Mouse (Mus musculus): ENCODE results near the gene Mpc1. TPM values are rescaled to one million over a fixed set of nuclear protein-coding genes. Genes with fewer than 3 reads are reported as not detected.

The Mpc1 gene
- polyA plus RNA-seq, 1 experiment from 2014 or later, result 317 TPM

DNA sequence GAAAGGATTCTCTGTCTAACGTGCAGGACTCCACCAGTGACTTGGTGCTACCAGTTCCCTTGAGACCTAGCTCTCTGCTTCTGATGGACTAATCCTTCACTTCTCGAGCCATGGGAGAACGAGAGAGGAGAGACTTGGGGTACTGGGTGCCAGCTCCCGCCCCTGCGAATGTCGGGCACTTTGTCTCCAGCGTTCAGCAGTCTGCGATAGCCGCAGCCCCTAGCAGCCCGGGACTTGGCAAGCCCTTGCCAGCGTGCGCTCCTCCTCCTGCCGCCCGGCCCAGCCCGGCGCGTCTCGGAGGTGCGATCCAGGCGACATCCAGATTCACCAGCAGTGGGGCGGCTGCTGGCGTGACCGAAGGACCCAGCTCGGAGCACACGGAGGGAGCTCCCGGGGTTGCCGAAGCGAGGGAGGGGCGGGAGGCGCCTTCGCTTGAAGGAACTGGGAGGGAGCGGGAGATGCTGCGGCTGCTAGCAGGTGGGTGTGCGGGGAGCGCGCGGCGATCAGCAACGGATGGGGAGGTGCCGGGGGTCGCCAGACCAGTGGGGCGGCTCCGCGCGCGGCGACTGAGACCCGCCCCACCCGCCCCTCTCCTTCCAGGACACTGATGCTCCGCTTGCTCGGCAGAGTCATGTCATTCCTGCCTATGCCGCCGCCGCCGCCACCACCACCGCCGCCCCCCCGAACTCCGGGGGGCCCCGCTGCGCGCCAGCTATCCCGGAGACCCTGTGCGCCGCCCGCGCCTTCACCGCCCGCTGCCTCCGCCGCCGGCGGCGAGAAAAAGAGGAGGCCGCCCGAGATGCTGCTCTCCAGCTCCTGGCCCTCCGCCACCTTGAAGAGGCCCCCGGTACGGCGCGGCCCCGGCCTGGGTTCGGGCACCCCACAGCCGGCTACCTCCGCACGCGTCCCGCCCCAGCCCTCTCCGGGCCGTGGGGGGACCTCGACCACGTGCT, 58.0 kb downstream of the Mpc1 start:
- Histone ChIP-seq H3K27me3 (peaks cover 33% of the 10 kb centered on the region), H3K36me3 (no peaks in the 10 kb centered on the region), H3K27ac (replicated peaks) (peak overlapping the region; percentile 86), H3K9me3 (no peaks in the 10 kb centered on the region), H3K4me3 (peak overlapping the region; percentile 73), H3K9ac (peak overlapping the region; percentile 94), H3K4me1 (replicated peaks) (peaks cover 43% of the 10 kb centered on the region), H3K4me2 (peak overlapping the region; percentile 98)
- peak; percentile 87 for ATAC-seq (ENCODE audit: low read depth)
- 1% methylated on average over 79 of the region's 92 CpGs for WGBS

DNA sequence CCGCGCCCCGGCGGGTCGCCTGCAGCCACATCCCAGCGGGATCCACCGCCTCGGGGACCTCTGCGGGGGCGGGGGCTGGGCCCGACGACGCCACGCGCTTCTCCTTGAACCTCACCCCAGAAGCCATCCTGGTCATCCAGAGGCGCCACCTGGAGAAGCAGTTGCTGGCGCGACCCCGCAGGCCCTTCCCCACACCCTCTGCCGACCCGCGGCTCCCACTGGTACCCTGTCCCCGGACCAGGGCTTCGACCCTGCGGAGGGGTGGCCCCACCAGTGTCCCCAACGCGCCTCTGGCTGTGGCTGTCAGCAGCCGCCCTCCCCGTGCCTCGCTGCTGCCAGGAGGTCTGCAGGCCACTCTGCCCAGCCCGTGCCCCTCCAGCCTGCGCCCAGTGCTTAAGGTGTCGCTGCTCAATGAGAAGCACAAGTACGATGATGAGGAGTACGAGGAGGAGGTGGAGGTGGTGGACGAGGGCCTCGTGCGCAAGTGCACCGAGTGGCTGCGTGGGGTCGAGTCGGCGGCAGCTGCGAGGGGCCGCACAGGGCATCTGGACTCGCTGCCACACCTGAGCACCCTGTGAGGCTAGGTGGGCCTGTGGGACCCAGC, 58.8 kb downstream of the Mpc1 start:
- Histone ChIP-seq H3K27me3 (peaks cover 33% of the 10 kb centered on the region), H3K4me2 (peak overlapping the region; percentile 98), H3K27ac (replicated peaks) (peak overlapping the region; percentile 86), H3K4me3 (peak overlapping the region; percentile 73), H3K9me3 (no peaks in the 10 kb centered on the region), H3K4me1 (replicated peaks) (peaks cover 43% of the 10 kb centered on the region), H3K9ac (peak overlapping the region; percentile 94), H3K36me3 (no peaks in the 10 kb centered on the region)
- 9% methylated on average over 46 of the region's 46 CpGs for WGBS
- peak; percentile 38 for ATAC-seq (ENCODE audit: low read depth)

DNA sequence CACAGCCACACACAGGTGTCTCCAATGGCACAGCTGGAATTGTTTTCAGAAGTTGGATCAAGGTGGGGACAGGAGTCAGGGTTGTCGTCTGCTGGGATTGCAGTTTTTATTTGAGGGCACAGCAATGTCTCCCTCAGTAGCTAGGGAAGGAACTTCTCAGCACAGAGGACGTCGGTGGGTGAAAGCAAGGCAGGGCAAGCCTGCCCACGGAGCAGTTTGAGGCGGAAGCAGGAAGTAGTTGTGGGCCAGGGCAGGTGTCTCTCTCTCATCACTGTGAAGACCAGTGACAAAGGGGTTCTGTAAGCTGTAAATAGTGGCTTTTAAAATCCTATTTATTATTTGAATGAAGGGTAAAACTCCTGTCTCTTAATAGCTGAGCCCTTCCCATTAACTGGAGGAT, 60.0 kb downstream of the Mpc1 start:
- no peak for ATAC-seq (ENCODE audit: low read depth)
- Histone ChIP-seq H3K27ac (replicated peaks) (no peak overlapping the region), H3K4me2 (peak overlapping the region; percentile 98), H3K36me3 (no peaks in the 10 kb centered on the region), H3K4me1 (replicated peaks) (peaks cover 43% of the 10 kb centered on the region), H3K9ac (0 out of 2 replicates have a peak overlapping the region, but pooled peaks have one; percentile 38), H3K4me3 (no peak overlapping the region; the same call in 1 of the 2 replicates), H3K9me3 (no peaks in the 10 kb centered on the region), H3K27me3 (peaks cover 33% of the 10 kb centered on the region)
- 55% methylated on average over 5 of the region's 5 CpGs for WGBS

DNA sequence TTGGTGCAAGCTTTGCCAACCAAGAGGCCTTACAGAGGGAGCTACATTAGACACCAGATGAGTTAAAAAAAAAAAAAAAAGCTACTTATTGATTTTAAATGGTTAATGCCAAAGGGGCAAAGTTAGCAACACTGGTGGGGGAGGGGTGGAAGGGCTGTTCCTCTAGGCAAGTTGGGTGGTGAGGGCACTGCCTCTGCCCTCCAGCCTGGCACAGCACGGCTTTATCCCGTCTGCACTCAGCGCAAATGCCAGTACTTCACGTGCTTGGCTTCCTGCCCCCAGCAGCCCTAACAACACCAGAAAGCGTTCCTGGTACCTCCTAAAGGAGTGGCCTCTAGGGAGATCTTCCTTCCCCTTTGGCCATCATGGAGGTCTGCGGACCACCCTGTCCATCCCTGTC, 60.7 kb downstream of the Mpc1 start:
- WGBS, result 78% methylated on average over 6 of the region's 6 CpGs
- Histone ChIP-seq H3K9ac (no peak overlapping the region), H3K4me1 (replicated peaks) (peaks cover 43% of the 10 kb centered on the region), H3K27ac (replicated peaks) (no peak overlapping the region), H3K9me3 (no peaks in the 10 kb centered on the region), H3K4me2 (peak overlapping the region; percentile 98), H3K27me3 (peaks cover 30% of the 10 kb centered on the region), H3K4me3 (no peak overlapping the region), H3K36me3 (no peaks in the 10 kb centered on the region)
- no peak for ATAC-seq (ENCODE audit: low read depth)

Other genes starting within 250 kb of the Mpc1 start
- 0.23 and 0.28 TPM in 2 replicates for gene Gm49673, start 135.1 kb upstream of the Mpc1 start, polyA plus RNA-seq (2015; fragmentation: Nextera tagmentation; extraction: Ambion mirVana)
- gene Rnaset2a, start 134.8 kb upstream of the Mpc1 start, polyA plus RNA-seq (2015; fragmentation: Nextera tagmentation; extraction: Ambion mirVana), result 13.1 and 13.7 TPM in 2 replicates
- gene Fgfr1op, start 117.4 kb upstream of the Mpc1 start, polyA plus RNA-seq (2015; fragmentation: Nextera tagmentation; extraction: Ambion mirVana), result 28.4 and 30.4 TPM in 2 replicates
- not detected in 2 replicates for gene Ccr6, start 46.9 kb upstream of the Mpc1 start, polyA plus RNA-seq (2015; fragmentation: Nextera tagmentation; extraction: Ambion mirVana)
- gene Sft2d1, start 28.2 kb downstream of the Mpc1 start, polyA plus RNA-seq (2015; fragmentation: Nextera tagmentation; extraction: Ambion mirVana), result 149 and 165 TPM in 2 replicates
- gene Prr18, start 54.6 kb downstream of the Mpc1 start, polyA plus RNA-seq (2015; fragmentation: Nextera tagmentation; extraction: Ambion mirVana), result 9.8 TPM in 2 replicates
- gene T2, start 73.1 kb downstream of the Mpc1 start, polyA plus RNA-seq (2015; fragmentation: Nextera tagmentation; extraction: Ambion mirVana), result 0.47 and 0.62 TPM in 2 replicates
- 0.47 and 1.4 TPM in 2 replicates for gene T, start 151.5 kb downstream of the Mpc1 start, polyA plus RNA-seq (2015; fragmentation: Nextera tagmentation; extraction: Ambion mirVana)
- gene Pde10a, start 242.5 kb downstream of the Mpc1 start, polyA plus RNA-seq (2015; fragmentation: Nextera tagmentation; extraction: Ambion mirVana), result 10.7 and 13.3 TPM in 2 replicates

All from neural tube, embryonic 13.5 days (tissue).